Mouse (Mus musculus) liver, adult 10 weeks (tissue): ENCODE measurements around the gene Olfr130. TPM values are rescaled to one million over a fixed set of nuclear protein-coding genes. Genes with fewer than 3 reads are reported as not detected.

Experiments used
- polyA plus RNA-seq: library from polyadenylated mRNA; stranded (reverse); fragments of 350-450 nt; fragmentation: Illumina TruSeq; extraction: RNeasy Lipid Tissue Mini Kit (QIAGEN cat#74804); gene quantifications from one replicate; pipeline ENCODE4 v1.2.3, GENCODE M21; 2014; ENCODE audit warnings: low read depth, low replicate concordance

The Olfr130 gene
- polyA plus RNA-seq, result not detected

GRCm38 (mm10) chr17:38063621-38064020, at the start of gene Olfr130:
Gene Olfr130 (plus strand): TSS chr17:38063921.

GRCm38 (mm10) chr17:38059979-38060378, 3.7 kb upstream of the Olfr130 start, which contains the start of gene Olfr129:
Gene Olfr129 (minus strand): TSS chr17:38060079.

GRCm38 (mm10) chr17:38088593-38088992, 24.9 kb downstream of the Olfr130 start, which contains the start of gene Olfr131:
Gene Olfr131 (minus strand): TSS chr17:38088693.

Other genes with a start within 250 kb of the Olfr130 start
- gene Olfr125, start 231.0 kb upstream of the Olfr130 start, polyA plus RNA-seq, result not detected
- gene Olfr126, start 216.4 kb upstream of the Olfr130 start, polyA plus RNA-seq, result not detected
- not detected for gene Olfr127, start 163.5 kb upstream of the Olfr130 start, polyA plus RNA-seq
- not detected for gene Olfr128, start 143.4 kb upstream of the Olfr130 start, polyA plus RNA-seq
- gene Olfr761, start 110.8 kb upstream of the Olfr130 start, polyA plus RNA-seq, result not detected
- gene Olfr129, start 3.8 kb upstream of the Olfr130 start, polyA plus RNA-seq, result not detected
- gene Olfr131, start 24.8 kb downstream of the Olfr130 start, polyA plus RNA-seq, result not detected
- gene Olfr132, start 70.6 kb downstream of the Olfr130 start, polyA plus RNA-seq, result not detected
- gene Olfr133, start 81.4 kb downstream of the Olfr130 start, polyA plus RNA-seq, result not detected
- not detected for gene Olfr134, start 107.5 kb downstream of the Olfr130 start, polyA plus RNA-seq
- gene Olfr135, start 140.4 kb downstream of the Olfr130 start, polyA plus RNA-seq, result not detected
- not detected for gene Olfr138, start 197.1 kb downstream of the Olfr130 start, polyA plus RNA-seq
- gene Olfr137, start 243.6 kb downstream of the Olfr130 start, polyA plus RNA-seq, result not detected